Mouse (Mus musculus) bone marrow, adult 2 months (tissue): Measurements from ENCODE around the gene Aes. TPM values are rescaled to one million over a fixed set of nuclear protein-coding genes. Genes with fewer than 3 reads are reported as not detected.

Source experiments
- H3K27ac ChIP-seq: fragments of 200-500 bp; 2 replicates; pipeline ENCODE4 v1.5.1; 2012; ENCODE audit warnings: low read depth, mild to moderate bottlenecking, control low read depth, inconsistent platforms, low read length; ENCODE audit not compliant: control insufficient read depth, poor library complexity, insufficient read depth
- H3K4me1 ChIP-seq: fragments of 200-500 bp; 2 replicates; pipeline ENCODE4 v1.6.1; 2011; ENCODE audit warnings: low read length; ENCODE audit not compliant: control insufficient read depth, insufficient read depth
- H3K4me3 ChIP-seq: fragments of 200-500 bp; replicated peaks from 2 replicates; pipeline ENCODE3; 2011; ENCODE audit warnings: mild to moderate bottlenecking, low read depth, low read length, control low read depth; ENCODE audit not compliant: control insufficient read depth
- CTCF ChIP-seq: fragments of 200-500 bp; IDR thresholded peaks from 2 replicates; pipeline ENCODE4 v1.5.1; 2011; ENCODE audit warnings: low read length, control low read depth; ENCODE audit not compliant: control insufficient read depth, insufficient read depth
- POLR2A ChIP-seq: fragments of 200-500 bp; IDR thresholded peaks from 2 replicates; pipeline ENCODE4 v1.6.1; 2011; ENCODE audit warnings: low read depth, mild to moderate bottlenecking, control low read depth, low read length, borderline replicate concordance; ENCODE audit not compliant: control insufficient read depth
- WGBS: fragments of 180-500 bp; shearing (Covaris S2); methylation state at CpG from one replicate; pipeline ENCODE4 v1.1.7; 2018; 5-methylcytosine and 5-hydroxymethylcytosine counted together
- polyA plus RNA-seq: library from polyadenylated mRNA; stranded (reverse); fragments of >200 nt; gene quantifications from 2 replicates; pipeline ENCODE4 v1.2.4, GENCODE M21; 2011; ENCODE audit warnings: low replicate concordance; ENCODE audit not compliant: missing spikeins, insufficient read depth, insufficient read length

The Aes gene
- polyA plus RNA-seq, 1 experiment, result 306 TPM

- no peak for TF ChIP-seq CTCF
- no peak for TF ChIP-seq POLR2A
- Histone ChIP-seq H3K4me1 (peaks cover 13% of the 10 kb centered on the region; the same call in 1 of the 2 replicates), H3K27ac (peak overlapping the region; percentile 97), H3K4me3 (peak overlapping the region; percentile 71)
- 2% methylated on average over 19 of the region's 19 CpGs for WGBS
Measured at GRCm38 (mm10) chr10:81523570-81523969, 35.7 kb upstream of the Aes start.

DNA sequence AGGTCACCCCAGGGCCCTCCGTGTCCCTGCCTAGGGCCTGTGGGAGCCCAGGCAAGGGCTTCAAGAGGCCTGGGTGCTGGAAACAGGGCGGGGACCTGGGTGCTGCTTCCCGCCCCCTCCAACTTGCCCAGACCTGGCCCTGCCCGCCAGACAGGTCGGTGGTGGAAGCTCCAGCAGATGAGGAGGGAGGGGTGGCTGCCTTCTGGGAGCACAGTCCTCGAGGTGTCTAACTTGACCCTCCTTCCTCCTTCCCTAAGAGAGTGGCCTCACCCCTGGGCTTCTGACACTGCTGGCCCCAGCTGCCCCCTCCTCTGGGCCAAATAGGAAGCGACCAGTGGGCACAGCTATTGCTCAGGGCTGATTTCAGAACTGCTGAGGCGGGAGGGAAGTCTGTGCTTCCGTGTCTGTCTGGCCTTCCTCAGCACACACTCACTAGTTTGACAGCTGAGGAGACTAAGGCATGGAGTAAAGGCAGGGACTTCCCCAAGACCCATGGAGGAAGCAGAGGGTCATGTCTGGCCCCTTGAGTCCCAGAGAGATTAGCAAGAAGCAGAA is 35.2 kb upstream of the Aes start, which contains the start of gene Gna15:
Gene Gna15 (minus strand): TSS at position 175 of the 555 bp plus-strand sequence.
- Histone ChIP-seq H3K4me3 (peak within 1 kb of the TSS; percentile 73), H3K4me1 (peaks cover 13% of the 10 kb centered on the region; the same call in 1 of the 2 replicates), H3K27ac (peak within 1 kb of the TSS; percentile 97)
- 3% methylated on average over 9 of the region's 9 CpGs for WGBS
- TF ChIP-seq POLR2A, result peak; percentile 62
- TF ChIP-seq CTCF, result no peak

DNA sequence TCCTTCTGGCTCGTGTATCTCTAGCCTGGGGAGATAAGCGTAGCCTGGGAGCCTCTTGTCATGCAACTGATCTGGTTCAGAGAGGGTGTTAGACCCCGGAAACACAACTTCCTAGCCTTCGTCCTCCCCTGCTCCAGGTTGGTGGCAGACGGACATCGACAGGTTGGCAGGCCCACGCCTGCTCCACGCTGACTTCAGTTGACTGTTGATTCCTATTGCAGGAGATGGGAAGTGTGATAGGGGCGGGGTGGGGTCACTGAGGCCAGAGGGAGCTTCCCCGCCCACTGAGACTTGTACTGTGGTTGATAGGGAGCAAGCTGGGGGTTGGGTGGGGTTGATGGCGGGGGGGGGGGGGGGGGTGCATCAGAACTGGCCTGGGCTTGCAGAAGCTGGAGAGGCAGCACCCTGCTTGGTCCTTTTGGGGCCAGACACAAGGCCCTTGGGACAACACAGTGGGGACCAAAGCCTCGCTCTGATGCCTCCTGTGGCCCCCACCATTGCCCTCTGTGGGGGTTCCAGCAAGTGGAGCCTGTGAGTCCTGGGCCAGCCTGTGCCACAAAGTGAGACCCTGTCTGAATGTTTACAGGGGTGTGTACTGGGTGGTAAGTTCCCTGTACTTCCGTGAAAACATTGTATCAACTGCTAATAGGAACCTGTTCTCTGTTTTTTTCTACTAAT is 34.1 kb upstream of the Aes start:
- TF ChIP-seq POLR2A, result peak; percentile 25; the same call in 1 of the 2 replicates
- no peak for TF ChIP-seq CTCF
- peak overlapping the region; percentile 97 for H3K27ac ChIP-seq
- 11% methylated on average over 13 of the region's 13 CpGs for WGBS
- H3K4me1 ChIP-seq, result peaks cover 8% of the 10 kb centered on the region; the same call in 1 of the 2 replicates
- no peak overlapping the region for H3K4me3 ChIP-seq

DNA sequence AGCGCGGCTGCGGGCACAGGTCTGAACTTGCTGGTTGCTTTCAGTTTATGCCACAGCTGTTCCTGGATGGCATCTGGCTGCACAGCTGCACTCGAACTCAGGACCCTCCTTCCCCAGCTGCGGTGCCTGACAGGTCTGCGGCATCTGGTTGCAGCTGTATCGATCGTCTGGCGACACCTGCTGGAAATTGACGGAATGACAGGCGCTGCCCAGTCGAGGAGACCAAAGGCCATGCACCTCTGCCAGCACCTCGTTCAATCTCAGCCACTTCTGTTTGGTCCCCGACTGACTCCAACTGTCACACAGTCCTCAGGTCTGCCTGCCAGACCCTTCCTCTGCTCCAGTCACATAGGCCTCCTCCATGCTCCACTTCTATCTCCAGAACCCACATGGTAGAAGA is 32.5 kb upstream of the Aes start:
- WGBS, result 10% methylated on average over 14 of the region's 14 CpGs
- TF ChIP-seq CTCF (peak; percentile 100), POLR2A (0 out of 2 replicates have a peak, but pooled peaks have one; percentile 51)
- H3K4me3 ChIP-seq, result no peak overlapping the region
- H3K27ac ChIP-seq, result no peak overlapping the region
- H3K4me1 ChIP-seq, result peaks cover 7% of the 10 kb centered on the region; the same call in 1 of the 2 replicates

GRCm38 (mm10) chr10:81534826-81535225 is 24.5 kb upstream of the Aes start:
- peaks cover 5% of the 10 kb centered on the region for H3K4me1 ChIP-seq
- no peak overlapping the region for H3K27ac ChIP-seq
- TF ChIP-seq CTCF (no peak), POLR2A (no peak)
- no peak overlapping the region for H3K4me3 ChIP-seq
- WGBS, result 89% methylated on average over 16 of the region's 16 CpGs

- peak; percentile 8; the same call in 1 of the 2 replicates for TF ChIP-seq CTCF
- TF ChIP-seq POLR2A, result no peak
Measured at GRCm38 (mm10) chr10:81536734-81537133, 22.6 kb upstream of the Aes start.

DNA sequence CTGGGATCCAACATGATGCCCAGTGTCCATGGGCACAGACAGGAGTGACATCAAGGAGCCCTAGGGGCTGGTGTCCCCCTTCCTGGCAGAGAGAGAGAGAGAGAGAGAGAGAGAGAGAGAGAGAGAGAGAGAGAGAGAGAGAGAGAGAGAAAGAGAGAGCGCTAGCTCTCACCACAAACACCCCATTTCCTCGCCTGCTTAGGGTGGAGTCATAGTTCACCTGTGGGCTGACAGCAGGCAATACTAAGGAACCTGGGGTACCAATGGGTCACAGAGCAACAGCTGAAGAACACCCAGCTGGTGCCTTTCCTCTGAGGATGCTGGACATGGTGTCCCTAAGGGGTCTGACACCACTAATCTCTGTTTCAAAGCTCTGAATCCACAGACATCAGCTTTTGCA is 21.9 kb upstream of the Aes start:
- H3K27ac ChIP-seq, result no peak overlapping the region
- 57% methylated on average over 2 of the region's 2 CpGs for WGBS
- peaks cover 5% of the 10 kb centered on the region for H3K4me1 ChIP-seq
- H3K4me3 ChIP-seq, result no peak overlapping the region
- TF ChIP-seq POLR2A, result no peak
- TF ChIP-seq CTCF, result no peak

More at GRCm38 (mm10) chr10:81536734-81537133, 22.6 kb upstream of the Aes start:
- H3K27ac ChIP-seq, result no peak overlapping the region
- 71% methylated on average over 6 of the region's 6 CpGs for WGBS
- H3K4me3 ChIP-seq, result no peak overlapping the region
- H3K4me1 ChIP-seq, result peaks cover 5% of the 10 kb centered on the region

DNA sequence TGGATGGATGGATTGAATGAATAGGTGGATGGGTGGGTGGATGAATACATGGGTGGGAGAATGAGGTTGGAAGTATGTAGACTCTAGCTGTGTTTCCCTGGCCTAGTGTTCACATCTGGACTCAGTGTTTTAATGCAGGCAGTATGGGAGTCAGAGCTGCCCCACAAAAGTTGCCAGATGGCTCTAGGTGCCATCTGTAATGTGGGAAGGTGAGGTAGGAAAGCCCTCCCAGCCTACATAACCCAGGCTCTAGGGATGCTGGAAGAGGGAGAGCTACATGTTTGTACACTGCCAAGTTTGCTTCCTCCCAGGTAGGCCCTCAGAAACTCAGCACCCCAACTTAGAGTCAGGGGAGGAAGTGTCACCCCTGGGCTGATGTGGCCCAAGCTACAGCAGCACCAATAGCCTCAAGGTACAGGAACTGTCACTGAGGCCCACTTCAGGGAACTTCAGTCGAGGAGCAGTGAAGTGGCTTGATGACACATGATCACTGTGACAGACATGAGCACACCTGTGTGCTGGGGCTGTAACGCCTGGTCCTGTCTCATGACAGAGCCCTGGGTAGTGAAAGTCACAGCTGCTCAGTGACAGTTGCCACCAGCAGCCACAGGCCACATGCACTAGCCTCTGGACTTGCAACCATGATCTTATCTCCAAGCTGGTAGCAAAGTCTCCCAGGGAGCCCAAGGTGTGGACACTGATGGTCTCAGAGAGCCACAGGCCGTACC is 20.8 kb upstream of the Aes start:
- Histone ChIP-seq H3K27ac (peak overlapping the region; percentile 40; the same call in 1 of the 2 replicates), H3K4me3 (no peak overlapping the region), H3K4me1 (peaks cover 5% of the 10 kb centered on the region)
- 45% methylated on average over 3 of the region's 3 CpGs for WGBS
- TF ChIP-seq CTCF (no peak), POLR2A (no peak)
